Mouse (Mus musculus) lung, postnatal 0 days (tissue): Measurements from ENCODE around the gene Eci2.

Source experiments
- CTCF ChIP-seq: IDR thresholded peaks from 2 replicates; pipeline ENCODE4 v1.5.1; 2016; ENCODE audit warnings: antibody characterized with exemption, mild to moderate bottlenecking
- EP300 ChIP-seq: IDR thresholded peaks from 2 replicates; pipeline ENCODE4 v1.6.1; 2016; ENCODE audit warnings: antibody characterized with exemption, mild to moderate bottlenecking, control low read depth

GRCm38 (mm10) chr13:35067084-35067483, 40.2 kb upstream of the Eci2 start:
- TF ChIP-seq CTCF (no peak), EP300 (no peak)
